Mouse (Mus musculus) G1E-ER4 (cell line): ENCODE data around the gene Fto. TPM values are rescaled to one million over a fixed set of nuclear protein-coding genes. Genes with fewer than 3 reads are reported as not detected.

Experiments used
- GATA1 ChIP-seq: IDR thresholded peaks from one replicate; pipeline ENCODE4 v1.8.0; 2012; ENCODE audit warnings: low read length, inconsistent platforms
- polyA plus RNA-seq: library from polyadenylated mRNA; stranded (reverse); fragments of >175 nt; gene quantifications from 2 replicates; pipeline ENCODE4 v1.2.3, GENCODE M21; 2012

Gene Fto
- polyA plus RNA-seq, 1 experiment = 9.6 TPM

DNA sequence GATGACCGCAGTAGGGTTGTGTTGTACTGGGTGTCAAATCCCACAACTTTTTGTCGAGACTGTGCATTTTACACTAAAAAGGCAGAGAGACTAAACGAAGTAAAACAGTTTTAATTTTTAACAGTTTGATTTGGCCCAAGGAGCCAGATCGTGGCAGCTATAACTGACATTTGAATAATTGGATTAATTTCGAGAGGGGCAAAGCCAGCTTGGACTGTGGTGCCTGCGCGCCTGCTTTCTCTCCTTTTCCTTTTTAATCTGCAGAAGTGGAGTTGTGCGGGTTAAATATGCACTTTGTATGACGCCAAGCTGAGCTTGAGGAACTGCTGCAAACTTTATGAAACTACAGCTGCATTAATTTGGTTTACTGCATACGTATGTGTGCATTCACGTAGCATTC lies 239.3 kb downstream of the Fto start:
- no peak for TF ChIP-seq GATA1

DNA sequence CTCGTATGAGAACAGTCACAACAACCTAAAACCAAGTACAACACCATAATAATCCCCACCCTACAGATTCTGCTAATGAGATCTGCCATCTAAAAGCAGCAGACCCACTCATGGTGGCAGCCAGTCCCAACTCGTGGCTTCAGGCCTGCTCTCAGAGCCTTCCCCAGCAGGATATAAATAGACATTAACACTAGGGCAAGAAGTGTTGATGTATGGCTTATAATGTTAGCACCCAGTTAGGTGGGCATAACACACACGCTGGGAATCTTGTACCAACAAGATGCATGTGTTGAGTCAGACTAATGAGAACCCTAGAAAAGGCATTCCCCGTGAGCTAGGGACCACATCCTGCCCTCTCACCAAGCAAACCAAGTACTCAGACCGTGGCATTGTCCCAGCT lies 240.1 kb downstream of the Fto start:
- TF ChIP-seq GATA1 = no peak

DNA sequence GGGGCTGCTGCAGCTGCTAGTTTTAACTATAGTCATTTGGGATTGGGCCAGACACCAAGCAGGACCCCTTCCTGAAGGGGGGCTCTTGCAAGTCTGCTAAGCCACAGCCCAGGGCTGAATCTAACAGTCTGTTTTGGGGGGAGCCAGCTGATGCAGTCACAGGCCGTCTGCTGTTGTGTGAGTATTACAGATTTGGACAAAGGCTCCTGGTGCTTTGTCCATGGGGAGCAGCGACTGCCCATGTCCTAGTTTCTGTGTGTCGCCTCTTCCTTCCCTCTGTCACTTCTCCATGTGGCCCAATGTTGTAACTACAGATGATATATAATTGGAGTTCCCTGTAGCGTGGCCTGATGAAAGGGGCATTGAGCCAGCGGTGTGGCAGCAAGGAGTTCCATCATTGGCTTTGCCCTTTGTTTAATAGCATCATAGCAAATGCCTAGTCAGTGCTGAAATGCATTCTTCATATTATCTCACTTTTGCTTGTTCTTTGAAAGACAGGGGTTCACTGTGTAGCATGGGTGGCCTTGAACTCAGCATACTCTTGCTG lies 243.8 kb downstream of the Fto start:
- TF ChIP-seq GATA1 = no peak

DNA sequence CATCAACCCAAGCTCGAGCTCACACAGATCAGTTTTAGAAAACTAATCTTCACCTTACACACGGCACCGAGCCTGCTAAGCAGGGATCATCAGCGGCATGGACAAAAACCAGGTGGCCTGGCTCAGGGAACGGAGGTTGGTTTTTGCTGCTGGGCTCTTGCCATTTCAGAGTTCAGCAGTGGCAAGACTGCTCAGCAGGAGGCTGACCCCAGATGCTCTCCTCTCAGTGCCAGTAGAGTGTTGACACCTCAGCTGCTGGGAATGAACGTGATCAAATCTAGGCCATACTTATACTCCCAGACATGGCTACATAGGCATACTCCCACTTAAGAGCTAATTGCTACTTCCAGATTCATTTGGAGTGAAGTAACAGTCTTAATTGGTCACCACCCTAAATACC lies 245.1 kb downstream of the Fto start:
- no peak for TF ChIP-seq GATA1

DNA sequence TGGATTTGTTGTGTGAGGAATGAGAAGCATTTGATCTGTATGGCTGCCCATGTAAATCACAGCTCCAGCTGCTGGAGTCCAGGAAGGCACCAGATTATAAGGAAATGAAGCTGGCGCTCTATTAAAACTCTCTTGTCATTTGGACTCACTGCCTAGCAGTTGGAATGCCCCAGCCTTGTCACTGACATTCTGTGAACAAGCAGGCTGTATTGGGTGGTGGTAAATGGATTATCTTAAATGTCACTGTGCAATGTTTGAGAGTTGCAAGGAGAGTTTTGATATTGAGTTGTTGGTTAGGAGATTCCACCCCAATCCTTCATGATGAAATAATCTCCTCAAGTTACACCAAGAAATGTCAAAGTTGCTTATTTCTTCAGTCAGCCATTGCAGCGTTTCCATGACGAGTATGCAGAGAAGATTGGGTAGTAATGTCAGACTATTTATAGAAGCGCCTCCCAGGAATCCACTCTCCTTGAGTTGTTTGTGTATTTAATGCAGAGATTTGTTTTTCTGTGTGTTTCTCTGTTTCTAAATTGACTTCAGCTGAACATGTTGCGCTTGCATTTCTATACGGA lies 246.8 kb downstream of the Fto start:
- no peak for TF ChIP-seq GATA1

DNA sequence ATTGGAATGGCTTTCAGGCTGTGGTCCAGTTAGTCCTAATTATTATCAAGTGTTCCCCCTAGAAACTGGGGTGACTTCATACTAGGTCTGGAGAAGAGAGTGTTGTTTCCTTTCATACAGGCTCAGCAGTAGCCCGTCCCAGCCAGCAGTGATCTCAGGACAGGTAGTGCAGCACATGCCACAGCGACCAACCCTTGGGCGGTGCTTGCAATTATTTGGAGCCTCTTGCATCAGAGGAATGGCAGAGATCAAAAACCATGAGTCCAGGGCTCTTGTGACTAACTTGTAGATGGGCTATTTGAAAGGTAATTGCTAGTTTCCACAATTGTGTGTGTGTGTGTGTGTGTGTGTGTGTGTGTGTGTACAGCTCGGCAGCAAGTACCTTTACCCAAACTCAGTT lies 247.9 kb downstream of the Fto start:
- no peak for TF ChIP-seq GATA1

DNA sequence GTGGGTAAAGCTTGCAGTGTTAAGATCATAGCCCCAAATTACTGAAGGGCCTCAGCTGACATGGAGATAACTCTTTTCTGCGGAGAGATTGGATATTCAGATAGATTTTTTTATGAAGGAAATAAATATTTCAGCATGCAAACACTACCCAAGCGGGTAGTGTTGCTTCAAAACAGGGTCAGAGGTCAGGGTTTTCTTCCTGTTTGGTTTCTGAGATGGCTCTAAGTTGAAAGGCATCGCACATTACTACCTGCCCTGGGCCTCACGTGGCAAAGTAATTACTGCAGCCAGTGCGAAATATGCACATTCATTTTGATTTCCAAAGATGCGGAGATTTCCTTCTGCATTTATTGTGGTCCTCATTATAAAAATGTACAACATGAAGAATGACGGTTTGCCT lies 249.3 kb downstream of the Fto start:
- no peak for TF ChIP-seq GATA1

DNA sequence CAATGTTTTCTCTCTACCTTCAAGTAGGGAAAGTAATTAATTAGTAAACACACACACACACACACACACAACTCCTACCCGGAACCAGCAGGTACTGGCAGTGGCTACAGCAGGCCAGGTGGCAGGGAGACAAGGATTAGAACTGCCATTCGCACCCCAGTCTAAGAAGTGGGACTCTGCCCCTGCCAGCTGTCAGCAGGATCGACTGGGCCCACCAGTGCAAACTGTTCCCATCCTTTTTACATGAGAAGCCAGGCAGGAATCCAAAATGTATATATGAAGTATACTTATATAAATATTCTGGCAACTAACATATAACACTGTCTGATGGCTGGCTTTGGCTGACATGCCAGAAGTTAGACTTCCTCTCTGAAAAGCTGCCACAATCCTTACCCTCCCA lies 250.0 kb downstream of the Fto start:
- no peak for TF ChIP-seq GATA1

DNA sequence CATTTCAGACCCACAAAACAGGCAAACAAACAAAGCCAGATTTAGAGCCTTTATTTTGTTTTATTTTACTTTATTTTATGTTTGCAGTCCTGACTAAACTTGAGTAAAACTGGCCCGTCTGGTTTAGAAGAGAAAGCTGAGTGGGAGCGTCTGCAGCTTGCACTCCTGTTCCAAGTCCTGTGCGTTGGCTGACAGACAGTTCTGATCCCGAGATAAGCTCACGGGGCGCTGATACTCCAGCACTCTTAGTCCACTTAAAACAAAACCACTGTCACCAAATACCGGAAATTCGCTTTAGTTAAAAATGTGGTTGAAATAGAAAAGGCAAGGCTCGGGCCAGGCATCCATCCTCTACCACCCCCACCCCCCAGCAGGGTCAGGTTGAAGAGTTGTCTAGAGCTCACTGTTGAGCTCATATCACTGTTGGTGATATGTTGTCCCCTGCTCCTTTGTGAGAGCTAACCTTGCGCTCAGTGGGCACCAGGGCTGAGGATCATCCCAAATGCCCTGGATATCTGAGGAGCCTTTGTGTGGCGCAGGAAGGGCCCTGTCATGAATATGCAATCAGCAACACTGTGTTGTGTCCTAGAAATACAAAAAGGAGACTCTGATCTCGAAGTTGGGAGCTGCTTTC lies 252.7 kb downstream of the Fto start:
- TF ChIP-seq GATA1 = no peak

DNA sequence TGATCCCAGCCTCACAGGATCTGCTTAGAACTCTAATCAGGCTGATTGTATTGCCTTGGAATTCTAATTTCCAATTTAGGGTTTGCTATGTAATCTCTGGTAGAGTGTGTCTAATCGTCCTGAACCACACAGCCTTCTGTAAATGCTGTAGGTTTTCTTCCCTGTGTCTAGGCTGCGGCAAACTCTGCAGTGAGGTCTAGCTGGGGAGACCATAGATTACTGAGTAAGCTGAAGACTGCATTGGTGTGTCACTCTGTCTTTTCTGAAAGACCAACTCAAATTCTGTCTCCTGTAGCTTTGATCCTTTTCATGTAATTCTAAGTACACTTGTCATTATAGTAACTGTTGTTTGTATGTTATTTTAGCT lies 253.2 kb downstream of the Fto start:
- TF ChIP-seq GATA1 = no peak

DNA sequence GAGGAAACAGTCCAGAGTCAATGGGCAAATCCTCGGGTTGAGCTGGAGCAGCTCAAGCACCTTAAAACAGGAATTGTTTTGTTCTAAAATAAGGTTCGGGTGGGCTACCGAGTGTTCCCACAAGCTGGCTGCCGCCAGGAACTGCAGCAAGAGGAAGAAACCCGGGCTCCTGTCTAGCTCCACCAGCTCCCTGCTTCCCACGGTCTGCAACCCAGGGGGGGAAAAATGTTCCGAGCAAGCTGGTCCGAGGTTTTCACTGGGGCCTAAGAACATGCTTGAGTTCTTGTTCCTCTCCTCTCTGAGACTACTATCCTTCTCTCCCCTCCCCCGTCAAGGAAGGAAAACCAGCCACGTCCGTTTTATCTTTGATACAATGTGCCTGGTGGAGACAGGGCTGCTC lies 256.5 kb downstream of the Fto start:
- no peak for TF ChIP-seq GATA1

DNA sequence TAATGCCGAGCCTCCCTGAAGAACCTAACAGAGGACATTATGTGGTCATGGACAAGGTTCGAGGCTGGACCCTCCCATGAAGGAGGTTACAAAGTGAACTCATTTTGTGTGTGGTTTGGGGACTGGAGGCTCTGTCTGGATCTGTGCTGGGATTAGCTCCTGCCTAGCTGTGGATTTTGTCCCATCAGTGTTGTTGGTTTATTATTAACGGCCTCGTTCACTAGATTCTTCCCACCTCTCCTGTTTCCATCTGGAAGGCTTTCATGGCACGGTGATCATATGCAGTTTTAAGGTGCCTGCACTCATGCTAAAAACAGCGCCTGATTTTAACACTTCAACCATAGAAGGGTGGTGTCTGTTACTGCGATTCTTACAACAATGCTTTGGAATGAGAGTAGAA lies 257.5 kb downstream of the Fto start:
- TF ChIP-seq GATA1 = no peak

DNA sequence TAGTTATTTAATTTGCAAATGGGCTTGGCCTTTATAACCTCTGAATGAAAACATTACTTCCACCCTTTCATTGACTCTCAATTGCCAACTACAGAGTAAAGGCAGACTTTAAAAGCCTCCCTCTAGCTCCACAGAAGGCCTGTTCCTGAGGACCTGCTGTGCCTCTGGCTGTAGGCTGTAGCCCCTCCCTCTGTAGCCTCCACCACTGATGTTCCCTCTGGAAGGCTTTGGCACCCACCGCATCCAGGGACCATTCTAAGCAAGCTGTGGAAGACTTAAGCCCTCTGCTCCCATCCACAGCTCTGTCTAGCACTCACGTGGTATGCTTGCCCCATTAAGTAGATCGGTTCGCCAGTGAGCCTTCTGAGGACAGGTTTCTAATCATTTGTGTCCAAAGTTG lies 258.7 kb downstream of the Fto start:
- TF ChIP-seq GATA1 = no peak

DNA sequence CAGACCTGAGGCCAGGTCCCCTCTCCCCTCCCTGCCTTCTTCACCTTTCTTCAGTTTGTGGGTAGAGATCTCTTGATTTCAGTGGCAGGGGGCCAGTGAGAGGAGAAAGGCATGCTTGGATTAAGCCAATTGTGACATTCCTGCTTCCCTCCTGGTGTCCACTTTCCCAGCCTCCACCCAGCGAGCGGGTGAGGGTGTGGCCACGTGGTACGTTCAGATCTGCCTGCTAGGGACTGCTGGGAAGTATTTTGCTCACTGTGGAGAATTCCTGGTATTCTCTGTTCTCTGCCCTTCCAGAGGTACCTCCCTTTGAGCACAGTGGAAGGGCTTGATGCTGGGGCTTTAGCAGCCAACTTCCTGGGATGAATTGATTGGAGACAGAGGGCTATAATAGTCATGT lies 259.3 kb downstream of the Fto start:
- no peak for TF ChIP-seq GATA1

DNA sequence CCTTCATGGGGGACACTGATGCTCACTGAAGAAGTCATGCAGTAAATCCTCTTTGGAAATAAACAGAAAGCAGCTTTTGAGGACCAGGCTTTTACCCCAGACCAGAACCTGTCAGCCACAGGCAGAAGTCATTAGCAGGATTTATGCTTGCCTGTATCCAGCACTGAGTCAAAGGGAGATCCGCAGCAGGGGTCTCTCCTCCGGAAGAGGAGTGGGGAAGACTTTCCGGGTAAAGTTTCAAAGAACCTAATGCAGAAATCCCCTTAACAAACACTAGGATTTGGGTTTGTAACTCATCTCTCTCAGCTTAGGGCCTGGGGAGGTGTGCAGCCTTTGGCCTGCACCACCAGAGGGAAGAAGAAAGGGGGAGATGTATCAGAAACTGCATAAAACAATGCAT lies 262.3 kb downstream of the Fto start:
- no peak for TF ChIP-seq GATA1

DNA sequence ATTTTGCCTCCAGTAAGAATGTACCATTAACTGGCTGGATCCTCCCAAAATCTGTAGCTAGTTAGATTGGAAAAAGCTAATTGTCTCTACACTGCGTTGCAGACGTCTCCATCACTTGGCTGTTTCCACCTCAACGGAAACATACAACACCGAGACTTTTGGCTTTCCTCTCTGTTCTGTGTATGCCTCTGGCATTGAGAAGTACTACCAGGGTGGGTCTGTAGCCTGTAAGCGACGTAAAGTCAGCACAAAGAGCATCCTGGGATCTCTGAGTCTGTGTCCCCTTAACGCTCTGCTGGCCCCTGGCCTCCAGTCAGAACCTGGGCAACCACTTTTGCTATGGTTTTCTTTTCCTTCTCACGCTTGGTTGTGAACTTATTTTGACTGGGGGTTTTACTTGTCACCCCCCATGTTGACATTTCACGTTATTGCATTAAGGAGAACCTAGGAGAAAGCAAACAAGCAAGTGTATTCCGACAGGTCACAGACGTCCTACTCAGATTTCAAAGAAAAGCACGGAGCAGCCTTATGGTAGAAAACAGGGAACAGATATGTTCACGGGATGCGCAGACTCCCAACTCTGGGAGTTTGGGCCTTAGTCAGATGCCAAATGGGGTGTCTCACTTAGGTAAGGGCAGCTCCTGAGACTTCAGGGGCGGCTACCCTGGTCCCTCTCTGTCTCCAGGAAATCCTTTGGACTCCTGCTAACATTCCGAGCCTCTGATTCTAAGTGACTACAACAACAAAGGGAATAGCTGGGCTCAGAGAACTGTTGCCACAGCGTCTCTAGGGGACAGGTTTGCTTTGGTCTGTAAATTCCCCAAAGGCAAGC lies 263.0 kb downstream of the Fto start:
- TF ChIP-seq GATA1 = no peak

DNA sequence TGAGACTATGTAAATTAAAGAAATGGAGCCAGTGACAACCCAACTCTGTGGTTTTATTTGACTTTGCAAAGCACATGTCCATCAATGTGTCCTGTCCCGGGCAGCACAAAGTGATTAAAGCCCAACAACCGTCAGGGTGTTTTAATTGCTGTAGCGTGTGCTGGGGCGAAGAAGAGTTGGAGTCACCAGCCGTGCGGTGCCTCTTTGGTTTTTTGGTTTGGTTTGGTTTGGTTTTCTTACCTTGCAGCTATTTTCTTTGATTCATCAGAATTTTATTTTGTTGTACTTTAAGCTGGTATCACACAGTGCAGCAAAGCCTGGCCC lies 263.6 kb downstream of the Fto start:
- TF ChIP-seq GATA1 = no peak
